Mouse (Mus musculus) embryonic facial prominence, embryonic 15.5 days (tissue): ENCODE results near the gene Inpp5a. TPM values are rescaled to one million over a fixed set of nuclear protein-coding genes. Genes with fewer than 3 reads are reported as not detected.

ENCODE experiments used
- ATAC-seq: fragments of 200-750 bp; cut with Nextera tagmentation; 2 replicates; pipeline ENCODE4 v1.8.0; 2017; ENCODE audit warnings: low read depth, moderate TSS enrichment; ENCODE audit not compliant: insufficient number of reproducible peaks, low FRiP score, low TSS enrichment
- H3K27ac ChIP-seq: fragments of 300-500 bp; sonication (generic); replicated peaks from 2 replicates; pipeline ENCODE4 v1.5.1; 2015; ENCODE audit warnings: mild to moderate bottlenecking, inconsistent platforms
- H3K27me3 ChIP-seq: fragments of 300-500 bp; sonication (generic); 2 replicates; pipeline ENCODE4 v1.6.1; 2015; ENCODE audit warnings: inconsistent platforms
- H3K36me3 ChIP-seq: fragments of 300-500 bp; sonication (generic); 2 replicates; pipeline ENCODE4 v1.6.1; 2015; ENCODE audit warnings: mild to moderate bottlenecking, inconsistent platforms
- H3K4me1 ChIP-seq: fragments of 300-500 bp; sonication (generic); 2 replicates; pipeline ENCODE4 v1.6.1; 2015; ENCODE audit warnings: inconsistent platforms
- H3K4me2 ChIP-seq: fragments of 300-500 bp; sonication (generic); replicated peaks from 2 replicates; pipeline ENCODE4 v1.6.1; 2015; ENCODE audit warnings: mild to moderate bottlenecking, inconsistent platforms
- H3K4me3 ChIP-seq: fragments of 300-500 bp; sonication (generic); replicated peaks from 2 replicates; pipeline ENCODE4 v1.5.1; 2015; ENCODE audit warnings: mild to moderate bottlenecking, inconsistent platforms
- H3K9ac ChIP-seq: fragments of 300-500 bp; sonication (generic); 2 replicates; pipeline ENCODE4 v1.6.1; 2015; ENCODE audit warnings: inconsistent platforms
- H3K9me3 ChIP-seq: fragments of 300-500 bp; sonication (generic); replicated peaks from 2 replicates; pipeline ENCODE4 v1.6.1; 2016; ENCODE audit warnings: inconsistent platforms
- WGBS: fragments of 180-500 bp; shearing (Covaris S2); methylation state at CpG from one replicate; pipeline ENCODE4 v1.1.7; 2015; 5-methylcytosine and 5-hydroxymethylcytosine counted together
- polyA plus RNA-seq: library from polyadenylated mRNA; unstranded; fragments of >200 nt; fragmentation: Nextera tagmentation; extraction: Ambion mirVana; gene quantifications from 2 replicates; pipeline ENCODE4 v1.2.1, GENCODE M21; 2015

Gene Inpp5a
- polyA plus RNA-seq, 1 experiment from 2014 or later = 30.5 TPM

GRCm38 (mm10) chr7:139565998-139566397 is 177.1 kb downstream of the Inpp5a start:
- Histone ChIP-seq H3K9me3 (no peaks in the 10 kb centered on the region), H3K27ac (no peak overlapping the region), H3K4me3 (no peak overlapping the region), H3K4me1 (no peaks in the 10 kb centered on the region), H3K9ac (no peak overlapping the region), H3K4me2 (no peak overlapping the region), H3K27me3 (no peaks in the 10 kb centered on the region), H3K36me3 (peaks cover 7% of the 10 kb centered on the region; the same call in 1 of the 2 replicates)
- WGBS = 70% methylated on average over 6 of the region's 6 CpGs
- ATAC-seq = no peak

GRCm38 (mm10) chr7:139566533-139566932 is 177.6 kb downstream of the Inpp5a start:
- Histone ChIP-seq H3K4me1 (no peaks in the 10 kb centered on the region), H3K9me3 (no peaks in the 10 kb centered on the region), H3K4me3 (no peak overlapping the region), H3K4me2 (no peak overlapping the region), H3K27ac (no peak overlapping the region), H3K36me3 (peaks cover 7% of the 10 kb centered on the region; the same call in 1 of the 2 replicates), H3K9ac (no peak overlapping the region), H3K27me3 (no peaks in the 10 kb centered on the region)
- WGBS = 83% methylated on average over 8 of the region's 8 CpGs
- no peak for ATAC-seq

DNA sequence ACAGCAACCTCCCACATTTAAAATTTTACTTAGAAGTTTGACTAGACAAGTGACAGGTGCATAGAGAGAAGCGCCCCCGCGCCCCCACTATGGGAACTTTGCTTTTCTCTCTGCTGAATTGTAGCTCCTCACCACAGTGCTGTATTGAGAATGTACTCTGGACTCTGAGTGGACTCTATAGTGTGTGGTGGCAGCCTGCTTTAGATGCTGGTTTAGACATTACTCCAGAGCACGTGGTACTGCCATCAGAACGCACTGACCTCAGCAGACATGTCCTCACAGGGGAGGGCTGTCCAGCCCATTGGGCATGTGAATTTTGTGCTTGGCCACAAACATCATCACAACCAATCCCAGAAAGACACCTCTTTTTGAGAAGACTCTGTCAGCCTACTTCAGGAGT is 181.9 kb downstream of the Inpp5a start:
- no peaks in the 10 kb centered on the region for H3K27me3 ChIP-seq
- no peak overlapping the region for H3K4me2 ChIP-seq
- no peak overlapping the region for H3K9ac ChIP-seq
- H3K4me3 ChIP-seq = no peak overlapping the region
- 96% methylated on average over 5 of the region's 5 CpGs for WGBS
- H3K4me1 ChIP-seq = no peaks in the 10 kb centered on the region
- H3K36me3 ChIP-seq = peaks cover 13% of the 10 kb centered on the region
- no peak overlapping the region for H3K27ac ChIP-seq
- ATAC-seq = no peak
- H3K9me3 ChIP-seq = no peaks in the 10 kb centered on the region

DNA sequence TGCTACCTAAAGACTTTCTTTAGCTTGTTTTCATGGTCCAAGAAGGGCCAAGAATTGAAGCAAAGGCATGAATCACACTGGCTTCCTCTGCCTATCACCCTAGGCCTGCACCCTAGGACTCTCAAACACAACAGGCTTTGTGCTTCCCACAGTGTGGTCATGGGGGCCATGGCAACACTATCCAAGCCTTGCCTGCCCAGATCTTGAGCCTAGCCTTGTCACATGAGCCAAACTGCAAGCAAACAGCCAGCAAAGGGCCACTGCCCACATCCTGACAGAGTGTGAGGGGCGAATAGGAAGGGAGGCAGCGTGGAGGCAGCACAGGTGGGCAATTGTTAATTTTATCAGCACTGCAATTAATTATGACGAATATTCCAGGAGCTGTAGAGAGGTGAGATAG is 183.8 kb downstream of the Inpp5a start:
- H3K9ac ChIP-seq = no peak overlapping the region
- no peaks in the 10 kb centered on the region for H3K4me1 ChIP-seq
- WGBS = 72% methylated on average over 3 of the region's 3 CpGs
- ATAC-seq = no peak
- peaks cover 7% of the 10 kb centered on the region for H3K27me3 ChIP-seq
- H3K4me3 ChIP-seq = no peak overlapping the region
- no peaks in the 10 kb centered on the region for H3K9me3 ChIP-seq
- H3K4me2 ChIP-seq = no peak overlapping the region
- H3K36me3 ChIP-seq = peaks cover 14% of the 10 kb centered on the region
- no peak overlapping the region for H3K27ac ChIP-seq

DNA sequence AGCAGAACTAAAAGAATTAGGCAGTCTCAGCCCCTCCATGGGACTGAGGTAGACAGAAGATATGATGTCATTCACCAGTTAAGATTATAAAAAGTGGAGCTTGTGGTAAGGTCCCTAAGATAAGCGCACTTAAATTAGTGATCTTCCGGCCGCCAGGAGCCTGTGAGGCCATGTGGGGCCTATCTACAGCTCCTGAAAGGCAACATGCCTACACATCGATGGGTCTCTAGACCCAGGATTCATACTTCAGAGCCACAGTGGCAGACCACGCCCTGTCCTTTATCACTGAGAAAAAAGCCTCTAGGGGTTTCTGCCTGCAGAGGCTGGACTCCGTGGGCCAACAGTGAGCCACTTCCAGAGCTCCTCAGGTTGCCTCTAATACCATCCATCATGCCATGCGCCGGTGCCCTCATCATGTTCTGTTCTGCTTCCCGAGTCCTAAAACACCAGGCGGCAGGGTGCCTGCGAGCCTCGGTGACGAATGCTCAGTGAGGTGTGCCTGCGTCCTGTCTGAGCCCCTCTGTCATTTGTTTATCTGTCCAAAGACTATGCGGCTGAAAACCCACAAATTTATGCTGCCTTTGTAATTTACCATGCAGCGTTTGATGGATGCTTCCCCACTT is 187.3 kb downstream of the Inpp5a start:
- H3K4me3 ChIP-seq = no peak overlapping the region
- no peak for ATAC-seq
- peaks cover 29% of the 10 kb centered on the region for H3K36me3 ChIP-seq
- H3K4me2 ChIP-seq = no peak overlapping the region
- H3K27ac ChIP-seq = no peak overlapping the region
- no peaks in the 10 kb centered on the region for H3K9me3 ChIP-seq
- peaks cover 5% of the 10 kb centered on the region for H3K4me1 ChIP-seq
- no peak overlapping the region for H3K9ac ChIP-seq
- WGBS = 84% methylated on average over 16 of the region's 16 CpGs
- peaks cover 42% of the 10 kb centered on the region for H3K27me3 ChIP-seq

DNA sequence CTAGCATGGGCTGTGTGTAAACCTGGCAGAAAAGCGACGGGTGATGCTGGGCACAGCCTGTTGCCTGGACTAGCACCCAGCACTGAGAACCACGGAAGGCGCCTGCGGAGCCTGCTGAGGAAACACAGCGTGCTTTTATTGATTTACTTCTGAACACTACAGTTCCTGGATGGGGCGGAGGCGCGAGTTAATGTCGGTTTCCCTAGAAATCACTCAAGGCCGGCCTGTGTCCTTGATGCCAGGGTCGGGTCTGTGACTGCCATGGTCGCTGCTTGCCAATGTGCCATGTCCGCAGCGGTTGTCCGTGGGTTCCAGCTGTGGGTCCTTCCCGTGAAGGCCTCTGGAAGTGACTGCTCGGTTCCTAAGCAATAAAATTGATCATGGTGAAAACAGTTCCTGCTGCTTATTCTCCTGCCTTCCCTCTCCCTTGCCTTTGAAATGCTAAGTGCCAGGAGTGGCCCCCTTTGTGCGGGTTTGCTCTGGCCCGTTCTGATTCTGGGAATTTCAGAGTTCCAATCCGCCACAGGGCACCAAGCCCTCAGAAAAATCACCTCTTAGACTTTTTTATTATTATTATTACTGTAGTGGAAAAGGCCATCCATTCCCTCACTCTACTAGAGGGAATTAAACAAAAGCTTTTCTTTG is 190.5 kb downstream of the Inpp5a start:
- no peak overlapping the region for H3K9ac ChIP-seq
- H3K4me1 ChIP-seq = peaks cover 32% of the 10 kb centered on the region
- WGBS = 75% methylated on average over 21 of the region's 21 CpGs
- H3K27me3 ChIP-seq = peaks cover 75% of the 10 kb centered on the region
- ATAC-seq = no peak
- H3K4me2 ChIP-seq = no peak overlapping the region
- no peak overlapping the region for H3K27ac ChIP-seq
- H3K9me3 ChIP-seq = no peaks in the 10 kb centered on the region
- peaks cover 29% of the 10 kb centered on the region for H3K36me3 ChIP-seq
- no peak overlapping the region for H3K4me3 ChIP-seq

DNA sequence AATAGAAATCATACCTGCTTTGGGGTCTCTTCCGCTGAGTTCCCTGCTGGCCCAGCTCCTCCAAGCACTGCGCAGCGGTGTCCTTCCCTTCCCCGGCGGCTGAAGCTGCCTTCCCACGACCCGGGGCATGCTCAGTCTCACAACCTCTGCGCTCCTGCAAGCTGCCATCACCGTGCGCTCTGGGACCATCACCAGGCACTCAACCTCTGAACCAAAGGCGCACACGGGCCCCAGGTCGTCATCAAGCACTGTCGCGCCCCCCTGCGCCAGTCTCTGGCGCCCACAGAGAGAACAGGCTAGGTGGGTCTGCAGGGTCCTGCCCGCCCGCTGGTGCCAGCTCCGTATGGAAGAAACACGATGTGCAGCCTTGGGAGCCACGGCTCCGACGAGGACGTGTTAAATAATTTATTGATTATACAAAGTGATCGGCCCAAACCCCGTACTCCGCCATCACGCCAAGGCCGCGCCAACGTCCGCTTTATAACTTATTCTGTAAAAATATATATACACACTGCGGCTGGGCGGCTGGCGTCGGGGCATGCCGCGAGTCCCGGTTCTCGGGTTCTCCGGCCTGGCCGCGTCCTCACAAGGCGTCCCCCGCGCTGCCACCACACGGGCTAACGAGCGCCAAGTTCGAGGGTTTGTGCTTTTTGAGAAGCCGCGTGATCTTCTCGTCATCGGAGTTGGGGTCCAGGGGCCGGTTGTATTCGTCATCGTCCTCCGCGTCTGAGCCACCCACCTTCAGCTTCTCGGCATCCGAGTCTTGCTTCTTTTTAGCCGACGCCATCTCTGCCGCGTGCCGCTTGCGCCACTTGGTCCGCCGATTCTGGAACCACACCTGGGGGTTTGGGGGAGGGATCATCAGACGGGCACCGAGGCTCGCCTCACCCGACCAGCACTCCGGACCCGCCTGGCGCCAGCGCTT is 192.2 kb downstream of the Inpp5a start:
- WGBS = 3% methylated on average over 78 of the region's 78 CpGs

DNA sequence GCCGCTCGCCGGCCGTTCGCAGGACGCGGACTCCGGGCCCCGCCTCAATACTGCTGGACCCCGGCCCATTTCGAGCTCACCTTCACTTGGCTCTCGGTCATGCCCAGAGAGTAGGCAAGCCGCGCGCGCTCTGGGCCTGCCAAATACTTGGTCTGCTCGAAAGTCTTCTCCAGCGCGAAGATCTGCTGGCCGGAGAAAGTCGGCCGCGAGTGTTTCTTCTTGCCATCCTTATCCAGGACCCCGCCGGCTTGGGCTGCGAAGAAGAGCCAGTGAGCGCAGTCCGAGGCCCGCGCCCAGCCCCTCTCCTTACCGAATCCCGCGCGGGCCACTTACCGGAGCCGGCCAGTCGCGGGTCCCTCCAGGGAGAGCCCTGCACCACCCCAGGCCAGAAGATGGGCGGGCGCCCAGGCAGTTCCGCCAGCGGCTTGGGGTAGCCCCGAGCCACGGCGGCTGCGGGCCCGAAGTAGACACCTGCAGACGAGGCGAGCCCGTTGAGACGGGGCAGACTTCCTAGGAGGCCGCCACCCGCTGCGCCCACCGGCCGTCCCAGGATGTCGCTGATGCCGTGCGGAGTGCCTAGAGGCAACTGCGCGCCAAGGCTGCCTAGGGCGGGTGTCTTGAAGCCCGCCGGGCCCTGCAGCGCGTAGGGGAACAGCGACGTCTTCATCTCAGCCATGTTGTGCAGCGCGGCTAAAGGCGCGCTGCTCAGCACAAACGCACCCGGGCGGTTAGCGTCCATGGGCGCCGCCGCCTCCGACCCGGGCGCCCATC is 193.1 kb downstream of the Inpp5a start:
- Histone ChIP-seq H3K4me3 (peak overlapping the region; percentile 35), H3K36me3 (peaks cover 22% of the 10 kb centered on the region), H3K9ac (no peak overlapping the region), H3K27ac (no peak overlapping the region), H3K9me3 (no peaks in the 10 kb centered on the region), H3K4me1 (peaks cover 44% of the 10 kb centered on the region), H3K4me2 (peak overlapping the region; percentile 55), H3K27me3 (peaks cover 99% of the 10 kb centered on the region)
- under 1% methylated on average over 82 of the region's 82 CpGs for WGBS
- peak; percentile 20; the same call in 1 of the 2 replicates for ATAC-seq

More for the DNA sequence above, 192.2 kb downstream of the Inpp5a start:
- Histone ChIP-seq H3K9ac (no peak overlapping the region), H3K4me2 (peak overlapping the region; percentile 55), H3K27ac (no peak overlapping the region), H3K4me3 (peak overlapping the region; percentile 35), H3K9me3 (no peaks in the 10 kb centered on the region), H3K36me3 (peaks cover 22% of the 10 kb centered on the region), H3K27me3 (peaks cover 92% of the 10 kb centered on the region), H3K4me1 (peaks cover 44% of the 10 kb centered on the region)
- no peak for ATAC-seq

DNA sequence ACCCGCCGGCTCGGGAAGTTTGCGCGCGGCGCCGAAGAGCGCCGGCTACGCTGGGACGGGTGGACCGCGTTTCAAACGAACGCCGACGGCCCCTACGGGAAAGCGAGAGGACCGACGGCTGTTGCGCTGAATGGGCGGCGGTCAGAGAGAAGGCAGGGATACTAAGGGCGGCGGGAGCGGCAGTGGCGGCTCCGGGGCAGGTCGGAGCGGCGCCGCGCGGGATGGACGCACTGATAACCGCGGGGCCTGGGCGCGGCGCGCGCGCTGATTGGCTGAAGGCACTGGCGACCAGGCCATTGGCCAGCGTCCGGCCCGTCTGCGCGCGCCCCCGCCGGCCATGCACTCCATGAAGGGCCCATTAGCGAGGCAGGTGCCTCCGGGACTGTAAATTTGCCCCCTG is 193.7 kb downstream of the Inpp5a start, which contains the start of gene Nkx6-2:
Gene Nkx6-2, minus strand, starts transcription at position 203 of the 400 bp plus-strand sequence.
- WGBS = under 1% methylated on average over 56 of the region's 56 CpGs
- ATAC-seq = no peak

GRCm38 (mm10) chr7:139583094-139583737 is 194.3 kb downstream of the Inpp5a start:
- 12% methylated on average over 17 of the region's 17 CpGs for WGBS
- peaks cover 12% of the 10 kb centered on the region for H3K36me3 ChIP-seq
- H3K9ac ChIP-seq = no peak overlapping the region
- no peak overlapping the region; the same call in 1 of the 2 replicates for H3K4me2 ChIP-seq
- no peak for ATAC-seq
- H3K9me3 ChIP-seq = no peaks in the 10 kb centered on the region
- peaks cover 44% of the 10 kb centered on the region for H3K4me1 ChIP-seq
- peaks cover 98% of the 10 kb centered on the region for H3K27me3 ChIP-seq
- no peak overlapping the region for H3K4me3 ChIP-seq
- H3K27ac ChIP-seq = no peak overlapping the region

More for the DNA sequence above, 193.7 kb downstream of the Inpp5a start, which contains the start of gene Nkx6-2:
- Histone ChIP-seq H3K9me3 (no peaks in the 10 kb centered on the region), H3K4me3 (peak within 1 kb of the TSS; percentile 35), H3K4me2 (peak within 1 kb of the TSS; percentile 55), H3K27me3 (peaks cover 100% of the 10 kb centered on the region), H3K27ac (no peak within 1 kb of the TSS), H3K9ac (no peak within 1 kb of the TSS), H3K36me3 (peaks cover 18% of the 10 kb centered on the region), H3K4me1 (peaks cover 44% of the 10 kb centered on the region)
